Mouse (Mus musculus): ENCODE results near the gene Trappc3l. TPM values are rescaled to one million over a fixed set of nuclear protein-coding genes. Genes with fewer than 3 reads are reported as not detected.
A peak's percentile ranks its signal among the peaks of the same experiment; 100 is the strongest.

Trappc3l gene
- polyA plus RNA-seq, 1 experiment from 2014 or later, result not detected

GRCm38 (mm10) chr10:34066591-34066990 lies 29.2 kb downstream of the Trappc3l start:
- no peak for ATAC-seq (ENCODE audit: low FRiP score)
- 61% methylated on average over 3 of the region's 3 CpGs for WGBS

GRCm38 (mm10) chr10:34069606-34070005 lies 32.2 kb downstream of the Trappc3l start:
- Histone ChIP-seq H3K27ac (no peak overlapping the region), H3K9ac (no peak overlapping the region), H3K4me3 (no peak overlapping the region), H3K9me3 (no peaks in the 10 kb centered on the region), H3K4me2 (no peak overlapping the region), H3K4me1 (replicated peaks) (no peaks in the 10 kb centered on the region), H3K36me3 (no peaks in the 10 kb centered on the region), H3K27me3 (no peaks in the 10 kb centered on the region)
- ATAC-seq (ENCODE audit: low FRiP score), result no peak
- whole genome bisulfite sequencing, result 78% methylated on average over 1 of the region's 1 CpGs

More at GRCm38 (mm10) chr10:34066591-34066990, 29.2 kb downstream of the Trappc3l start:
- Histone ChIP-seq H3K4me1 (replicated peaks) (no peaks in the 10 kb centered on the region), H3K4me2 (no peak overlapping the region), H3K9me3 (no peaks in the 10 kb centered on the region), H3K27ac (no peak overlapping the region), H3K27me3 (no peaks in the 10 kb centered on the region), H3K4me3 (no peak overlapping the region), H3K36me3 (no peaks in the 10 kb centered on the region), H3K9ac (no peak overlapping the region)

GRCm38 (mm10) chr10:34070999-34071492 lies 33.6 kb downstream of the Trappc3l start:
- Histone ChIP-seq H3K27ac (no peak overlapping the region), H3K4me2 (no peak overlapping the region), H3K36me3 (no peaks in the 10 kb centered on the region), H3K9me3 (no peaks in the 10 kb centered on the region), H3K4me1 (replicated peaks) (no peaks in the 10 kb centered on the region), H3K4me3 (no peak overlapping the region), H3K9ac (no peak overlapping the region), H3K27me3 (no peaks in the 10 kb centered on the region)
- ATAC-seq (ENCODE audit: low FRiP score), result no peak
- 66% methylated on average over 5 of the region's 5 CpGs for WGBS

GRCm38 (mm10) chr10:34071650-34072049 lies 34.3 kb downstream of the Trappc3l start:
- Histone ChIP-seq H3K9ac (no peak overlapping the region), H3K9me3 (no peaks in the 10 kb centered on the region), H3K27me3 (no peaks in the 10 kb centered on the region), H3K36me3 (no peaks in the 10 kb centered on the region), H3K27ac (no peak overlapping the region), H3K4me2 (no peak overlapping the region), H3K4me3 (no peak overlapping the region), H3K4me1 (replicated peaks) (no peaks in the 10 kb centered on the region)
- ATAC-seq (ENCODE audit: low FRiP score), result no peak
- 63% methylated on average over 2 of the region's 2 CpGs for WGBS

DNA sequence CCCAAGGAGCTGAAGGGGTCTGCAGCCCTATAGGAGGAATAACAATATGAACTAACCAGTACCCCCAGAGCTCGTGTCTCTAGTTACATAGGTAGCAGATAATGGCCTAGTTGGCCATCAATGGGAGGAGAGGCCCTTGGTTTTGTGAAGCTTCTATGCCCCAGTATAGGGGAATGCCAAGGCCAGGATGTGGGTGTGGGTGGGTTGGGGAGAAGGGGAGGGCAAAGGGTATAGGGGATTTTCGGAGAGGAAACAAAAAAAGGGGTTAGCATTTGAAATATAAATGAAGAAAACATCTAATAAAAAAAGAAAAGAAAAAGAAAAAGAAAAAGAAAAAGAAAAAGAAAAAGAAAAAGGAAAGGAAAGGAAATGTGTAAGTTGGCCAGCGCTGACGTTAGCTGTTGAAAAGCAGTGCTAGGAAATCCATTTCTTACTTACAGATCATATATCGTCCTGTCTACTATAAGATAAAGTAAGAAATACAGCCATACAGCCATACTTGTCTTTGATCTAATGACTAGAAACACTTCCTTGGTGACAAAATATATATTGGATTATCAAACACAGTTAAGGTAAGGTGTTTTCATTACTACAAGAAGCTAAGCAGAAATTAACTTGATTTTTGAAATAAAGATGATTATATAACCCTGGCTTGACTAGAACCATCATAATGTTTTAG lies 37.3 kb downstream of the Trappc3l start:
- H3K4me1 ChIP-seq (replicated peaks), result no peaks in the 10 kb centered on the region
- 89% methylated on average over 5 of the region's 5 CpGs for WGBS
- ATAC-seq (ENCODE audit: low FRiP score), result no peak
- H3K27ac ChIP-seq, result no peak overlapping the region
- H3K4me2 ChIP-seq, result no peak overlapping the region
- H3K4me3 ChIP-seq, result no peak overlapping the region
- no peak overlapping the region for H3K9ac ChIP-seq
- H3K9me3 ChIP-seq, result no peaks in the 10 kb centered on the region
- no peaks in the 10 kb centered on the region for H3K36me3 ChIP-seq
- no peaks in the 10 kb centered on the region for H3K27me3 ChIP-seq

GRCm38 (mm10) chr10:34086514-34086913 lies 49.1 kb downstream of the Trappc3l start:
- no peak overlapping the region for H3K4me2 ChIP-seq
- ATAC-seq (ENCODE audit: low FRiP score), result no peak
- no peaks in the 10 kb centered on the region for H3K36me3 ChIP-seq
- no peaks in the 10 kb centered on the region for H3K9me3 ChIP-seq
- no peak overlapping the region for H3K4me3 ChIP-seq
- H3K9ac ChIP-seq, result no peak overlapping the region
- no peaks in the 10 kb centered on the region for H3K4me1 ChIP-seq (replicated peaks)
- H3K27ac ChIP-seq, result no peak overlapping the region
- H3K27me3 ChIP-seq, result no peaks in the 10 kb centered on the region
- 88% methylated on average over 1 of the region's 1 CpGs for WGBS

GRCm38 (mm10) chr10:34088515-34088914 lies 51.1 kb downstream of the Trappc3l start:
- Histone ChIP-seq H3K9me3 (no peaks in the 10 kb centered on the region), H3K36me3 (no peaks in the 10 kb centered on the region), H3K4me2 (no peak overlapping the region), H3K4me3 (no peak overlapping the region), H3K9ac (no peak overlapping the region), H3K4me1 (replicated peaks) (no peaks in the 10 kb centered on the region), H3K27ac (no peak overlapping the region), H3K27me3 (no peaks in the 10 kb centered on the region)
- 94% methylated on average over 2 of the region's 2 CpGs for WGBS
- ATAC-seq (ENCODE audit: low FRiP score), result no peak

GRCm38 (mm10) chr10:34089517-34089916 lies 52.1 kb downstream of the Trappc3l start:
- H3K27ac ChIP-seq, result no peak overlapping the region
- H3K9me3 ChIP-seq, result no peaks in the 10 kb centered on the region
- no peak overlapping the region for H3K4me2 ChIP-seq
- 88% methylated on average over 3 of the region's 3 CpGs for WGBS
- no peak overlapping the region for H3K9ac ChIP-seq
- H3K36me3 ChIP-seq, result no peaks in the 10 kb centered on the region
- H3K27me3 ChIP-seq, result no peaks in the 10 kb centered on the region
- no peak for ATAC-seq (ENCODE audit: low FRiP score)
- H3K4me1 ChIP-seq (replicated peaks), result no peaks in the 10 kb centered on the region
- no peak overlapping the region for H3K4me3 ChIP-seq

DNA sequence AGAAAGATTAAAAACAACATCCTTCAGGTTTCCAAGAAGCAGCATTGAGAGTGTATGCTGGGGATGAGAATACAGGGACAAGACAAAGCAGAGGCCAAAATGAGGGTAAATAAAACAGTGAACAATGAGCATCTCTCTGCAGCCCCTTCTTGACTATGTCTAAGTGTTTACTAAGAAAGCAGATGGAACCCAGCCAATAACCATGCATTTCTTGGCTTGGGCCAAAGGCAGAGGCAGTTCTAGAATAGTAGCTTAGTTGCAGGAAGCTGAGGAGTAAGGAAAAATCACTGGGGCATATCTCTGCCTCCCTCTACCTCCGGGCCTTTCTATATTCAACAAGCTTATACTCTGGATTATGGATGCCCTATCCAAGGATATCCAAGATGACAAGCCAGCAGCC lies 53.1 kb downstream of the Trappc3l start:
- H3K36me3 ChIP-seq, result no peaks in the 10 kb centered on the region
- no peaks in the 10 kb centered on the region for H3K9me3 ChIP-seq
- no peak for ATAC-seq (ENCODE audit: low FRiP score)
- H3K9ac ChIP-seq, result no peak overlapping the region
- no peaks in the 10 kb centered on the region for H3K4me1 ChIP-seq (replicated peaks)
- H3K4me2 ChIP-seq, result no peak overlapping the region
- no peak overlapping the region for H3K4me3 ChIP-seq
- 95% methylated on average over 1 of the region's 1 CpGs for WGBS
- H3K27me3 ChIP-seq, result no peaks in the 10 kb centered on the region
- H3K27ac ChIP-seq, result no peak overlapping the region

GRCm38 (mm10) chr10:34091888-34092287 lies 54.5 kb downstream of the Trappc3l start:
- no peak overlapping the region for H3K27ac ChIP-seq
- no peak for ATAC-seq (ENCODE audit: low FRiP score)
- no peak overlapping the region for H3K4me2 ChIP-seq
- H3K4me1 ChIP-seq (replicated peaks), result no peaks in the 10 kb centered on the region
- WGBS, result 62% methylated on average over 5 of the region's 5 CpGs
- H3K4me3 ChIP-seq, result no peak overlapping the region
- H3K9me3 ChIP-seq, result no peaks in the 10 kb centered on the region
- no peaks in the 10 kb centered on the region for H3K36me3 ChIP-seq
- no peak overlapping the region for H3K9ac ChIP-seq
- no peaks in the 10 kb centered on the region for H3K27me3 ChIP-seq

GRCm38 (mm10) chr10:34095147-34095546 lies 57.8 kb downstream of the Trappc3l start:
- Histone ChIP-seq H3K9ac (no peak overlapping the region), H3K36me3 (no peaks in the 10 kb centered on the region), H3K4me2 (no peak overlapping the region), H3K4me3 (no peak overlapping the region), H3K27me3 (no peaks in the 10 kb centered on the region), H3K9me3 (no peaks in the 10 kb centered on the region), H3K27ac (no peak overlapping the region), H3K4me1 (replicated peaks) (no peaks in the 10 kb centered on the region)
- peak; percentile 36; the same call in 1 of the 2 replicates for ATAC-seq (ENCODE audit: low FRiP score)
- 72% methylated on average over 2 of the region's 2 CpGs for WGBS

- Histone ChIP-seq H3K9ac (no peak overlapping the region), H3K27ac (no peak overlapping the region), H3K36me3 (no peaks in the 10 kb centered on the region), H3K4me1 (replicated peaks) (no peaks in the 10 kb centered on the region), H3K9me3 (no peaks in the 10 kb centered on the region), H3K4me2 (peak overlapping the region; percentile 37), H3K4me3 (peak overlapping the region; percentile 6), H3K27me3 (no peaks in the 10 kb centered on the region)
- peak; percentile 13 for ATAC-seq (ENCODE audit: low FRiP score)
- 66% methylated on average over 12 of the region's 12 CpGs for WGBS
Measured at GRCm38 (mm10) chr10:34095964-34096363, 58.6 kb downstream of the Trappc3l start.

DNA sequence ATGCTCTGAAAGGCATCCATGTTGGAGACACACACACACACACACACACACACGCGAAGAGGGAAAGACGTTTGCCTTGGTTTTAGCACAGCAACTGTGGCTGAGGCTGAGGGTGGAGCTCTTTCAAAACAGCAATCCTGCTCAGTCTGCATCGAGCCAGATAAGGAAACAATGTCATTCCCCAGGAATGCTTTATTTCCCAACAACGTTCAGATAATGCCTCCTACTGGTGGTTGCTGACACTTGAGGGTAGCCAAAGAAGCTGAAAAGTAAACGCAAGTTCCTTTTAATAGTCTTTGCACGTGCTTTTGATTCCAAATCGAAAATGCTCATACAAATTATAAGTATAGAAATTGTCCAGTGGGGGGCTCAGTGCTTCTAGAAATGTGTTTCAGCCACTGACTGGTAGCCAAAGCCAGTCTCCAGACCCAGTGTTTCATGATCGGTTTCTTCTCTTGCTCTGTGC lies 59.1 kb downstream of the Trappc3l start, which contains the start of gene Calhm5:
Gene Calhm5 (minus strand): TSS at position 102 of the 466 bp plus-strand sequence.
- H3K27ac ChIP-seq, result no peak within 1 kb of the TSS
- H3K4me3 ChIP-seq, result peak within 1 kb of the TSS; percentile 6
- H3K9ac ChIP-seq, result no peak within 1 kb of the TSS
- ATAC-seq (ENCODE audit: low FRiP score), result peak; percentile 73
- no peaks in the 10 kb centered on the region for H3K36me3 ChIP-seq
- H3K9me3 ChIP-seq, result no peaks in the 10 kb centered on the region
- H3K4me1 ChIP-seq (replicated peaks), result no peaks in the 10 kb centered on the region
- H3K4me2 ChIP-seq, result peak within 1 kb of the TSS; percentile 37
- no peaks in the 10 kb centered on the region for H3K27me3 ChIP-seq
- WGBS, result 29% methylated on average over 9 of the region's 9 CpGs
